Mouse (Mus musculus) gastrocnemius, postnatal 4 days (tissue): ENCODE data around the gene Ebf3. TPM values are rescaled to one million over a fixed set of nuclear protein-coding genes. Genes with fewer than 3 reads are reported as not detected.

Source experiments
- DNase-seq, 2 experiments: peaks; one replicate each; pipeline ENCODE4 v3.0.0; 2021 to 2022; ENCODE audit warnings: low spot score in 2 of 2, mixed read lengths in 2 of 2
- long read RNA-seq, 2 experiments: library from polyadenylated mRNA; stranded (forward); transcript quantifications; one replicate each; pipeline ENCODE4 v2.0.0; 2021
- total RNA-seq, 2 experiments: library from RNA; stranded (reverse); gene quantifications; 2 replicates each; pipeline ENCODE4 v1.2.3; 2021

The Ebf3 gene
- total RNA-seq: 10 to 100 TPM; 45.8 to 50.1 TPM
- long read RNA-seq, experiment 1, full-length matches to known transcripts: 1 of 11 reads
- long read RNA-seq, experiment 1, partial matches to known transcripts: 2 of 11 reads
- long read RNA-seq, experiment 1, other reads (novel, unspliced or antisense): 8 of 11 reads
- long read RNA-seq, experiment 2, partial matches to known transcripts: 2 of 9 reads
- long read RNA-seq, experiment 2, other reads (novel, unspliced or antisense): 6 of 9 reads

DNA sequence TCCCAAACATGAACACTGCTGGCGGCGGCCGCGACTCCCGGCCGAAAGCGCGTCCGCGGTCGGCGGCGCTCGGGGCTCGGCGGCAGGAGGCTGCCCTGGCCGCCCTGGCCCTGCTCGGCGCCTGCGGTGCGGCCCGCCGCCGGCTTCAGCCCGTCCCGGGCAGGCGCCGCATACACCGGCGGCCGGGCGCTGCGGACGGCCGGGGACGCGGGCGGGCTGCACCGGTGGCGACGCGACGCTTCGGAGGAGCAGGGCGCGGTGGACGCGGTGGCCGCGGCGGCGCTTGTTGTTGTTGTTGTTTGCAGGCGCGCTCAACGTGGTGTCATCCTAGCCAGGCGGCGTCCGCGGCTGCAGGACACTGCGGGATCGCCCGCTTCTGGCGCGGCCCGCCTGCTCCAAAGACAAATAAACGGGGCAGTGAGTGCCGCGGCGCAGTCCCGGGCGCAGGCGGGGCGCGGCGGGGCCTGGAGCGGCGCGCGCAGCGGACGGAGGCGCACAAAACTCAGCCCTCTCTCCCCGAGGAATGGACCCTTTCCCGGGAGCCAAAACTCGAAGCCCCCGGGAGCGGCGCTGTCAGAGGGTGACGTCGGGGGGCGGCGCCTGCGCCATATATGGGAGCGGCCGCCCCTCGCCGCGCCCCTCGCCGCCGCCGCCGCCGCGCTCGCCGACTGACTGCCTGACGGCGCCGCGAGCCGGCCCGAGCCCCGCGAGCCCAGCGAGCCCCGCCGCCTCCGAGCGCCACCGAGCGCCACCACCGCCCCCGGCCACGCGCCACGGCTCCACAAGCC, at the start of gene Ebf3:
Gene Ebf3 (minus strand): TSS at position 542 of the 788 bp plus-strand sequence.
- DNase-seq: peak; percentile 93 to 94

DNA sequence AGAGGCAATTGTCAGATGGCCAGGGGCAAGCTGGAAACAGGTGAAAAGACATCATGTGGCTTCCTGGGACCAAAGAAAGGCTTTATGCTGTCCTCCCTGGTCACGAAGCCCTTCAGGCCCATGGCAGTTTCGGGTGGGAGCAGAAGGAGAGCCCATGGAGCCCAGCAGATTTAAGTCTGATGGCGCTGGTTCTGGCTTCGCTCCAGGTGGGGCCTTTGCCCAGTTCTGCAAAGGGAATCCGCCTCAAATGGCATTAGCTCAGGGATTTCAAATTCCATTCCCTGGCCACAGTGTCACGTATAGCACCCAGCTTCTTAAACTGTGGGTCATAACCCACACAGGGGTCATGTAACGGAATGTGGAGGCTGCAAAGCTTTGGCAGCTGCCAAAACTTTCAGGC, 32.6 kb upstream of the Ebf3 start:
- peak; percentile 30 to 73 for DNase-seq

DNA sequence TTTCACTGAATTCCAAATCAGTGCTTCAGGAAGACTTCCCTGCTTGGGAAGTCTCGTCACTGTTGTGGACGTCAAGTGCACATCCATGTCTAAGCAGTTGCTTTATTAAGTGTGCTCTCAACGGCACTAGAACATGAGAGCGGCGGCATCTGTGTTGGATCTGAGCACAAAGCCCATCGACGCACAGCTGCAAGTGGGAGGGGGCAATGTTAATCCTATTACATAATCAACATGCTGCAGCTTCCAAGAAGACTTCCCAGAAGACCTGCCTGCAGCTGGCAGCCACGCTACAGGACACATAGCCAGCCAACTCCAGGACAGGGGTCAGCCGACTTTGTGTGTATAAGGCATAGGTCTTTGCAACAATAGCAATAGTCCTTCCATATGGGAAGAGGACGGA, 31.8 kb upstream of the Ebf3 start:
- peak in 1 of 2 experiments; percentile 63 for DNase-seq

DNA sequence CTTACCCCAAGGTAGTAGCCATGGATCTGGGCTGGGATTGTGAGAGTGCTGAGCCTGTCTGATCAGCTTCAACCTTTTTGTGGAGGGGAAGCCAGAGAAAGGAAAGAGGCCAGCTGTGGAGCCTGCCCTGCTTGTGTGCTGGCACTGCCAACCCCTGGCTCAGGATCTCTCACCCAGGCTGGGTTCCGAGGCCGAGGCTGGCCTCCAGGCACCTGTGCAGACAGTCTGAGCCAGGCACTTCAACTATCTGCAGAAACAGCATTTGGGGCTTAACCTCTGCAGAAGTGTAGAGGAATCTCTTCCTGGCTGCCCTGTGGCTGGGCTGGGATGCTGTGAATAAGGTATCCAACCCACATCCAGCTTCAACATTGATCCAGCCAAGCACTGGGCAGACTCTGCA, 19.7 kb upstream of the Ebf3 start:
- DNase-seq: peak in 1 of 2 experiments; percentile 23

DNA sequence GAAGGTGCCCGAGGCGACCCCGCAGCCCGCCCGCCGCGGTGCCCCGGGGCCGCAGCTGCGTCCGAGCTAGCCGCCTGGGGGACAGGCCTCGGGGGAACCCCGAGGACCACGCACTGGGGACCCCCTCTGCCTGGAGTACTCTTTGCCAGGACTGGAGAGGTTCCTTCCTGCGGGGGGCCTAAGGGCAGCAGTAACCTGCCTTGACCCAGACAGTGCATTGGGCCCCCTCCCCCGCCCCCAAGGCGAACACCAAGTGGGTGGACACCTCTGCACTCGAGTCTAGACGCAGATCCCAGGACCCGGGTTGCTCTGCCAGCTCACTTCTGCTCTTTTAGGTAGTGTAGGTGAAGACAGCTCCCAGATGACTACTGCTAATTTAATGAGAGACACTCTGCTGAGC, 8.7 kb upstream of the Ebf3 start:
- peak in 1 of 2 experiments; percentile 21 for DNase-seq

DNA sequence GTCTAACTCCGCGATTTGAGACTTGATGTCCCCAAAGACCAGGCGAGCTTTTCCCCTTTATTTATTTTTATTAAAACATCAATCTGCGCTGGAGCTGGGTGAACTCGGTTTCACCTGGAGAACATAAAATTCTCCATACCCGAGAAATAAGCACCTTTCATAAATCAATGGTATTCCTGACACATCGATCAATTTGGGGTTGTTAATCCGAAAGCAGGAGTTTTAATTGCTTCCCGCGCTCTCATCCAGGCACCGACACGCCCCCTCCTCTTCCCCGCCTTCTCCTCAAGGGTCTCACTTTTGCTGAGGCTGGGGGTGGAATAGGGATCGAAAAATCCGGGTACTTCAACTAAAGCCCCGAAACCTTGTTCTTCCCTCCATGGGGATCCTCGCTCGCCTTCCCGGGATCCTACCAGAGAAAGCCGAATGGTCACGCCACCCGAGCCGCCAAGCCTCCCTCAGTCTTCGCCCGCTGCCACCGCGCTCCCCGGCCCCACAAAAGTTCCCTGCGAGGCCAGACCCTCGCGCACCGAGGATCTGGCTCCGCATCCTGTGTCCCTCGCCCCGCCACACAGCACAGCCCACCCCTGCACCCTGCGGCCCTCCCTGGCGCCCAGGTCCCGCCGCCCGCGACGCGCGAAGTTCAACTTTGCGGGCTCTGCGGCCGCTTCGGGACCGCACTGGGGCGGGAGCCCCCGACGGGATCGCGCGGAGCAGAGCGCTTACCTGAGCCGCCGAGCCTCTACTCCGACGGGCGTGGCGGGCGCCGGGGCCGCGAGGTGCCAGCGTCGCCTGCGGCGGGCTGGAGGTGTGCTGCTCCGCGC, 7.9 kb upstream of the Ebf3 start:
- DNase-seq: peak in 1 of 2 experiments; percentile 23

DNA sequence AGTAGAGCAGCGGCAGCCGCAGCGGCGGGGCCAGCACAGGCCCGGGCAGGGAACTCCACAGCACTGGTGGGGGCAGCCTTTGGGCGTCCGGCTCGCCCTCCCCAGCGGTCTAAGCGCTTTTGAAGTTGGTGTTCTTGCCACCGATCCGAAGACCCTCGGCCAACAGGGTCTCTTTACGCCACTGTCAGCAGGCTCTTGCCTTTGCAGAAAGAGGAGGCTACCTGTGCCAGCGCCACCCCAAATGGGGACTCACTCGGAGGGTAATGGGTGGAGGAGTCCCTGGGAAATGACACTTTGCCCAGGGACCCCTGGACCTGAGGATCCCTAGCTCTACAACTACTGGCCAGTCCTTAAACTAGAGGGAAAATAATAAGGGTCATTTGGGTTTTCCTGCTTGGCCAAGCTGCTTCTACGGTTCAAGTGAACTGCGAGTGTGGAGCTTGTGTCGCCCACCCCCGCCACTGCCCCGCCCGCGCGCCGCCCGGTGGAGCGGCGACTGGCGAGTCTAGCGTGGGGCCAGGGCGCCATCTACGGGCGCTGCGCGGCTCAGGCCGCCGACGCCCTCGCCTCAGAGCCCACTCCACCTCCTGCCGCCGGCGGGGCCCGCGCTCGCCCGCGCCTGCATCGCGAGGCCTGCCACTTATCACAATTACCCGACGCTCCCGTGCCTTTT, 7.0 kb upstream of the Ebf3 start:
- peak in 1 of 2 experiments; percentile 81 for DNase-seq

DNA sequence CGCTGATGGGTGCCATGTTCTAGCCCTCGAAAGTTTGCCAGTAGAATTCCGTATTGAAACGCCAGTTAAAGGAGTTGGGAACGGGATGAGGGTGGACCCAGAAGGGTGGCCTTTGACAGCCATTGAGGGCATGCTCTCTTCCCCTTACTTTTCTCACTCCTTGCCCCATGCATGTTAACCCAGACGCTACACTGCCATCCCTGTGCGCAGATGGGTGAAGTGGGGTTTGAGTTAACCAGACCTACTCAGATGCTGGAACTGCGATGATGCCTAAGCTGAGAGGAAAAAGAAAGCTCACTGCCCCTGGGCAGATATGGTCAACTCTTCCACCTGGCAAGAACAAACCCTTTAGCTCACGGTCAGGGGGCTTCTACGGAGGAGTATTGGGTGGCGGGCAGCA, 6.1 kb upstream of the Ebf3 start:
- no peak for DNase-seq

DNA sequence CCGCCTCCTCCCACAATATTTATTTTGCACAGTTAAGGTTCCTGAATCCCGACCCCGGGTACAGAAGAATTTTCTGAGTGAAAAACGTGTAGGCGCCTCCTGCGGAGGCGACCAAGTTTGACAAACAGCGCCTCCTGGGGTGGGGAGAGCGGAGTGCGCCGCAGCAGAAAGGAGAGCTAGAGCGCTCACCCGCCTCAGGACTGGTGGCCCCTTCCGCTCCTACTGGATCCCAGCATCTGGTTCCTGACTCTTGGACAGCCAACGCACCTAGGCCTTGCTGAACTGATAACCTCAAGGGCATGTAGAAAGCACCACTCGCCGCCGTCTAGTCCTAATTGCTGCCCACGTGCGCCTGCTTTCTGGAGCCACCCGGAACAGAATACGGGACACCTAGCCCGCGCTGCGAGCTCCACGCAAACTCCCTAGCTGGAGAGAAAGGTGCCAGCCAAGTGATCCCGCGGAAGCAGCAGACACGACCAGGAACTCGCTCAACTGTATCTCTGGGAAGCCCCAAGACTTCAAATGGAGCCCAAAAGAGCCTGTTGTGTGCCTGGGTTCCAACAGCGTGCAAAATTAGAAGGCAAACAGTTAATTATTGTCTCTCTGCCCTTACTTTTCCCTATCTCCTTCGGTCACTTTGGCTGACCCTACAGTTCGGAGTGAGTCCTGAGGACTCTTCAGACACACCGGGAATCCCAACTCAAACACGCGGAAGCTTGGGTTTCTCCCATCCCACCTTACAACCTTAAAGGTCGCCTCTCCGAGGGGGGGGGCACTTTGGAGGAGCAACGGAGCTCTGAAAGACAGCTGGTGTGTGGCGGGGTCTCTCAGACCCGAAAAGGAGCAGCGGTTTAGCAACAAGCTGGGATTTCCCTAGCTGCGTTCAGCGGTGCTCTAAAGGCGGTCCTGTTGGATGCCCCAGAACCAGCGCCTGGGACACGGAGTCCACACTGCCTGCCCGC, 5.0 kb upstream of the Ebf3 start:
- peak in 1 of 2 experiments; percentile 76 for DNase-seq

DNA sequence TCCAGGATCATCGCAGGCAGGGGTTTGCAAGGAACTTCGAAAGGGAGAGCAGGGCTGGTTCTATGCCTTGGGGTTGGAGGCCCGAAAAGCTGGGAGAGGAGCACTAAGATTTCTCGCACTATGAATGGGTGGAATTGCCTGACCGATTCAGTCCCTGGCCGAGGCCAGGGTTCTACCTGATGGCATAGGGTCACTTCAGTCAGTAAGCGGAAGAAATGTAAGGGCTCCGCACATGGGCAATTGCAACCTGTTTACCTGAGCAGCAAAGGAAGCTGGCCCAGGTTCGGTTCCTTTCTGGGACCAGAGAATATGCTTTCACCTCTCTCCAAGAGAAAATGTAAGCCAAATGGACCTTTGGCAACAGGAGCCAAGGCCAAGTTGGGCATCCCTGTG, 4.1 kb upstream of the Ebf3 start:
- DNase-seq: no peak

DNA sequence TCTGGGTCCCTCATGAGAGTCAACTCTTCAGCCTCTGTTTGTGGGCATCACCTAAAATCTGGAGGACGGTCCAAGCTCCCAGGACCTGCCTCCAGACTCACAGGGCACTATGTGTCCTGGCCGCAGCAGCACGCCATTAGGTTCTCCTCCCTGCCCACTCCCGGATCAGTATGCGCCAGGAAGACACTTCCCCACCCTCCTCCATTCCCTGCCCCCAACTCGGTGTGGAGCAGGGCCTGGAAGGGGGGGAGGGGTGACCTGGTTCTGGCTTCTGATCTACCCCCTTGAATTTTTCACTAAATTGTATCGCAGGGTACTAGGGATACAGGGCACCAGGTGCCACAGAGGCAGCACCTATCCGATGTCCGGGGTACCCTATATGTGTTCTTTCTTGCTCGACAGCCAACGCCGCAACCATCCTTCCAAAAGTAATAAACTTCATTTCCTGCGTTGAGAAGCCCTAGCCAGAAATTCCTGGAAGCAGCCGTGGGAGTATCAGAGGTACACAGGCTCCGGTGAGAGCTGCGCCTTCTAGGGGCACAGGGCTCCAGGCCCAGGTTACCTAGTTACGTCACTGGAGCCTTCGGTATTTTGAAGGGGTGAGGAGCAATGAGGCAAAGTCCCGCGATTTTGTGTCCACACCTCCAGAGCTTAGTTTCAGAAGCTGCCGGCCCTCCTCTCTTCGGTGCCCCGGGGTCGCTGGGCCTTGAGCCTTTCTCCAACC, 3.6 kb upstream of the Ebf3 start:
- DNase-seq: no peak

DNA sequence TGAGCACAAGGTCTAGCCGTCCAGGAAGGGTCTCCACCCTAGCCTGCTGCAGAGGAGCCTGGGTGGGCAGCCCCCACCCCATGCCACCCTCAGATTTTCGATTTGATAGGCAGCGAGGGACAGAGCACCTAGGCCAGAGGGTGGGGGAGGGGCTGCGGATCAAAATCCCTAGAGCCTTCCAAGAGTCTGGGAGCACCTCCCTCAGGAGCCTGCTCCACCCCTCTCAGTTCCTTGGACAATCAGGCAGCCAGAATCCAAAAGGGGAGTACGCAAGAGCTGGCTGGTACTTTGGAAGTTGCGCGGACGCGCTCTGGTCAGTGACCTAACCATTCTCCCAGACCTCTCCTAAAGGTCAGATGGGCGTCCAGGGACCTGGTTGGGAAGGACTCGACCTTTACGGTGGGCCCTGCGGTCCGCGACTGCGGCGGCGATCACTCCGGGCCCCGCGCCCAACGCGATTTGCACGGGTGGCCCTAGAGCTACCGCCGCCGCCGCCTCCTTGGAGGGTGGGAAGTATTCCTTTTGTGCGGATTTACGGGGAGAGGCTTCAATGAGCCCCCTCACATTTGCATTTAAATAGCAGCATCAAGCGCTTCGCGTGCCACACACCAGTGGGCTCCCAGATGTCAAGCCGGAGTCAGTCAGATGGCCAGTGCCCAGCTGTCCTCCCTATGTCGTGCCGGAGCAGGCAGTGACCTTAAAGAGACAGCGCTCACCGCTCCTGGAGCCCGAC, 2.8 kb upstream of the Ebf3 start:
- DNase-seq: no peak

DNA sequence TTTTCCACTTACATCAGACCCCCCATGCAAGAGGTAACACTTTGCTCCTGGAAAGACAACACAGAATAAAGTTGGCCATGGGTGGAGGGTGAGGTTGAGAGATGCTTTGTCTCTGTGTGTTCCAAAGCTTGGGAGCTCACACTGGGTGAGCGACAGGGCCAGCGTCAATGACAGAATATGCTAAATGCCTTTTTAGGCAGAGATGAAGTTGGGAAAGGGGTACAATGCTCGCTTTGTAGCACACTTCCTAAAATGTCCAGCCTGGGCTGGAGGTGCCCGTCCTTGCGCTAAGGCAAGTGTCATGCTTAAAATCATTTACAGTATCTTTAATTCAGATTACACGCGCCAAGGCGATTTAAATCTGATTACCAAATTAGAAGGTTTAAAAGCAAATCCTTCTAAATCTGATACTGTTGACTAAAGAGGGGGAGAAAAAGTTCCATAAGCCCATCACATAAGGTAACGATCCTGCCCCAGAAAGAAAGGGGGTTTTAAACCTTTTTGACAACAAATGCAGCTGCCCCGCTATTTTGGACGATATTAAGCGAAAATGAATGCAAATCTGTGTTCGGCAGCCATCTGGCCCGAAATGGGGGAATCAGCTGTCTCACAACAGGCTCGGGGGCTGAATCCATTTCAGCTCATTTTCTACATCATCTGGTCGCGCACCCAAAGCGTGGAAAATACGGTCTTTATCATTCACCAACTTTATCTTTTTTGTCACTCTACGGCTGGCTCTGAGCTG, 2.1 kb upstream of the Ebf3 start:
- DNase-seq: no peak

DNA sequence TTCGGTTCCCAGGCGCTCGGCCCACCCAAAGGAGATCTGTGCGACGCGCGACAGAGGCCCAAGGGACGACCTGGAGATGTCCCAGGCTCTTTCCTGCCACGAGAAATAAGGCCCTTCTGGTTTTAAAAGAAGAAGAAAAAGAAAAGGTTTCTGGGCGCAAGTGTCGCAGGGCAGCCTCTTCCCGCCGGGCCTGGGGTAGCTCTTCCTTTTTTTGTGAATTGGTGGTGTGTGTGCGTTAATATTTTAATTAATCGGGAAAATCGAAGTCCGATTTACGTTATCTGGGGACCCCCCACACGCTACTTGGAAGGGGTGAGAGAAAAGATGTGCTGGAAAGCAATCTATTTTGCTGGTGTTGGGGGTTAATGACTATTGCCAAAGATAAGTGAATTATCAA, 1.3 kb upstream of the Ebf3 start:
- no peak for DNase-seq

DNA sequence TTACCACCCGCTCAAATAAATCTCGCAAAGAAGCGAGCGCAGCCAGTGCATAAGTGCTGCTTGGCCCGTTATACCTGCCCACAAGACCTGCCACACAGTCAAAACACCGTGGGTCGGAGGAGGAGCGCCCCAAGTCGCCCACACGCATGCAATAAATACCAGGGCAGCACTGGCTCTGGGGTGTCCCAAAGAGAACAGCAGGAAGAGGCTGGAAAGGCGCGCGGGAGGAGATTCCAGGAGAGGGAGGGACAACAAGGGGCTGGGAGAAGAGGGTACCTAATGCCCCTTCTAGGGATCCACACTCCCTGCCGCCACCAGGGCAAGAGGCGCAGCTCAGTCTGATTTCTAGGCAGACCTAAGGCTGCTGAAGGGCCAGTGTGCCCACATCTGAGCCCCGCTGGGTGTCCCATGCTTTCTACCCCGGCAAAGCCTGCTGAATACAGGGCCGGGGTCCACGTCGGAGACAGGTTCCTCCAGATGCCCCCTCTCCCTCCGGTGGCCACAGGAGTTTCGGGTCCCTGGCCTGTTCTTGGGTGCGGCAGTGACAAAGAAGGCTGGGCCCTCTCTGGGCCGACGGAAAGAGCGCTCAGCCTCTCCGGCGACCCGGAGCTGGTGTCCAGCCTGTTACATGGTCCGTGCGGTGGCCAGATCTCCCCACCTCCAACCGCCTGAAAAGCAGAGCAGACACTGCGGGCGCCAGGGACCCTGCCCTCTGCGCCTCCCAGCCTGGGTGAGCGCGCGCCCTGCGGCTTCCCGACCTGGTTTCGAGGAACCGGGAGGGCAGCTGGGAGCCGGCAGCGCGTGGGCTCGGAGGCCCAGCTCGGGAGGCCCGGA, 682 bp upstream of the Ebf3 start:
- DNase-seq: no peak

DNA sequence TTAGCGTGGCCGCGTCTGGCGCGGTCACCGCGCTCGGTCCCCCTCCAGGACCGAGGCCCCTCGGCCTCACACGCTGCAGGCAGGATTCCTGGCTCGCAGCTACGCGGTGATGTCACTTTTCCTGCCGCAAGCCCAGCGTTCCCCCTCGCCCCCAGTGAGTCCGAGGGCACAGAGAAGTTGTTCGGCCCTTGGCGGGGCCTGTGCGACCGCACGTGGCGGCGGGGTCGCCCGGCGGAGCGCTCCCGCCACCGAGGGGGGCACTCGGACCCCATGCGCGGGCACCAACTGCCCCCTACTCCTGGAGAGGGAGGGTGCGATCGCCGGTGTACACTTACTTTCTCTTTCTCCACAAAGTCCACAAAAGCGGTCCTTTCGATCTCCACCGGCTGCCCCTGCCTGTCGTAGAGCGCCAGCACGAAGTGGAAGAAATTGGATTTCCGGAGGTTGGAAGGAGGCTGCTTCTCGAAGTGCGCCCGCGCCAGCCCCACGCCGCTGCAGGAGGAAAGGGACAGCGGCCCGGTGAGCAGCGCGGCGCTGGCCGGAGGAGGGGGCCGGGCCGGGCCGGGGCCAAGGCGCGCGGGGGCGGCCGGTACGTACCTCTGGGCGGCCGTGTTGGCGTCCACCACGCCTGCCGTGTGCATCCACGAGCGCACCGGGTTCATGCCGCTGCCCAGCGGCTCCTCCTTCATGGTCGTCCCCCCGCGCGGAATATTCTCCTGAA, 902 bp downstream of the Ebf3 start:
- DNase-seq: peak in 1 of 2 experiments; percentile 67

DNA sequence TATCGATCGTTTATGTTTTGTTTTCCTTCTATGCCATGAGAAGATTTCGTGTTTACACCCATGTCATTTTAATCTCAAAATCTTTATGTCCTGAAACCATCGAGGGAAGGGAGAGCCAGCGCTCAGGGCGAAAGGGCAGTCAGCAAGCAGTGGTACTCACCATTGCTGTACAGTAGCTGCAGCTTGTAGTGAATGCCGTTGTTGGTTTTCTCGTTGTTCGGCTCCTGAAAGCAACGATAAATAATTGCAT, 1.4 kb downstream of the Ebf3 start:
- DNase-seq: no peak
